Mouse (Mus musculus) CH12.LX (cell line): ENCODE measurements around the gene Faxc. TPM values are rescaled to one million over a fixed set of nuclear protein-coding genes. Genes with fewer than 3 reads are reported as not detected.

ENCODE experiments used
- DNase-seq: peaks from one replicate; pipeline ENCODE4 v3.0.0-alpha.2; 2013; ENCODE audit errors: extremely low read depth
- H3K27ac ChIP-seq: 2 replicates; pipeline ENCODE4 v1.5.1; 2012; ENCODE audit warnings: low read depth, mild to moderate bottlenecking, control low read depth, moderate library complexity; ENCODE audit not compliant: insufficient read depth
- H3K27me3 ChIP-seq: replicated peaks from 2 replicates; pipeline ENCODE3; 2012; ENCODE audit warnings: inconsistent platforms
- H3K36me3 ChIP-seq, 2 experiments: replicated peaks in 1 of 2; 2 replicates each; pipeline versions ENCODE3 to v1.6.1; 2012; ENCODE audit warnings: inconsistent platforms in 1 of 2, low read length in 1 of 2, mild to moderate bottlenecking in 1 of 2, mixed read lengths in 1 of 2, moderate library complexity in 1 of 2; ENCODE audit not compliant: control insufficient read depth in 1 of 2, insufficient read depth in 1 of 2
- H3K4me1 ChIP-seq, 2 experiments: 2 replicates each; pipeline ENCODE4 v1.6.1; 2012; ENCODE audit warnings: inconsistent platforms in 1 of 2, moderate library complexity in 1 of 2; ENCODE audit not compliant: insufficient read depth in 2 of 2, control insufficient read depth in 1 of 2
- H3K4me2 ChIP-seq: 2 replicates; pipeline ENCODE4 v1.6.1; 2012; ENCODE audit warnings: low read depth, mild to moderate bottlenecking, control low read depth; ENCODE audit not compliant: poor library complexity, insufficient read depth, severe bottlenecking
- H3K4me3 ChIP-seq, 3 experiments: fragments of 150-350 bp in 1 of 3; sonication (generic) in 1 of 3; replicated peaks in 1 of 3; 2 replicates each; pipeline versions ENCODE3 to v1.5.1; 2011 to 2012; ENCODE audit warnings: low read depth in 2 of 3, low read length in 2 of 3, mild to moderate bottlenecking in 2 of 3, moderate library complexity in 2 of 3, control low read depth in 1 of 3, improper control_type of control experiment in 1 of 3, inconsistent platforms in 1 of 3, mixed read lengths in 1 of 3; ENCODE audit not compliant: poor library complexity in 1 of 3
- H3K79me2 ChIP-seq: replicated peaks from 2 replicates; pipeline ENCODE4 v1.6.1; 2012; ENCODE audit warnings: mild to moderate bottlenecking, moderate library complexity; ENCODE audit not compliant: control insufficient read depth, poor library complexity, insufficient read depth, severe bottlenecking; ENCODE audit errors: extremely low read depth
- H3K9ac ChIP-seq: 2 replicates; pipeline ENCODE4 v1.6.1; 2012; ENCODE audit warnings: low read depth, mild to moderate bottlenecking, control low read depth, moderate library complexity; ENCODE audit not compliant: insufficient read depth
- H3K9me3 ChIP-seq: replicated peaks from 2 replicates; pipeline ENCODE3; 2012; ENCODE audit warnings: low read length, inconsistent platforms, mixed read lengths
- BHLHE40 ChIP-seq: IDR thresholded peaks from 2 replicates; pipeline ENCODE4 v1.6.1; 2011; ENCODE audit warnings: mild to moderate bottlenecking, low read depth, low read length, improper control_type of control experiment
- CHD2 ChIP-seq: IDR thresholded peaks from 2 replicates; pipeline ENCODE4 v1.6.1; 2011; ENCODE audit warnings: low read length, improper control_type of control experiment
- CTCF ChIP-seq, 2 experiments: IDR thresholded peaks in 1 of 2; conservative IDR thresholded peaks in 1 of 2; 2 replicates each; pipeline ENCODE4 v1.5.1; 2011 to 2012; ENCODE audit warnings: low read depth in 2 of 2, low read length in 2 of 2, improper control_type of control experiment in 1 of 2, inconsistent platforms in 1 of 2, mild to moderate bottlenecking in 1 of 2, moderate library complexity in 1 of 2
- IRF4 ChIP-seq: IDR thresholded peaks from 2 replicates; pipeline ENCODE4 v1.6.1; 2014; ENCODE audit warnings: low read depth, mild to moderate bottlenecking, inconsistent platforms, low read length, improper control_type of control experiment
- JUN ChIP-seq: IDR thresholded peaks from 2 replicates; pipeline ENCODE4 v1.6.1; 2011; ENCODE audit warnings: low read depth, mild to moderate bottlenecking, low read length, improper control_type of control experiment, moderate library complexity; ENCODE audit not compliant: insufficient read depth
- KAT2A ChIP-seq: IDR thresholded peaks from 2 replicates; pipeline ENCODE4 v1.6.1; 2012; ENCODE audit warnings: low read length, improper control_type of control experiment, inconsistent platforms; ENCODE audit not compliant: insufficient replicate concordance
- MAFK ChIP-seq: IDR thresholded peaks from 2 replicates; pipeline ENCODE4 v1.6.1; 2011; ENCODE audit warnings: low read length, improper control_type of control experiment; ENCODE audit not compliant: insufficient replicate concordance
- MAX ChIP-seq: IDR thresholded peaks from 2 replicates; pipeline ENCODE4 v1.6.1; 2011; ENCODE audit warnings: low read length, improper control_type of control experiment
- MEF2A ChIP-seq: IDR thresholded peaks from 2 replicates; pipeline ENCODE4 v1.6.1; 2014; ENCODE audit warnings: low read depth, mild to moderate bottlenecking, inconsistent platforms, low read length, improper control_type of control experiment, borderline replicate concordance
- NELFE ChIP-seq: IDR thresholded peaks from 2 replicates; pipeline ENCODE4 v1.6.1; 2011; ENCODE audit warnings: low read depth, low read length, improper control_type of control experiment
- POLR2A ChIP-seq: IDR thresholded peaks from 2 replicates; pipeline ENCODE4 v1.6.1; 2011; ENCODE audit warnings: low read depth, mild to moderate bottlenecking, improper control_type of control experiment, low read length
- POLR2AphosphoS2 ChIP-seq: IDR thresholded peaks from 2 replicates; pipeline ENCODE4 v1.6.1; 2011; ENCODE audit warnings: low read depth, low read length, improper control_type of control experiment
- RAD21 ChIP-seq: IDR thresholded peaks from 2 replicates; pipeline ENCODE4 v1.6.1; 2011; ENCODE audit warnings: low read depth, mild to moderate bottlenecking, low read length, improper control_type of control experiment, moderate library complexity
- RCOR1 ChIP-seq: conservative IDR thresholded peaks from 2 replicates; pipeline ENCODE4 v1.6.1; 2012; ENCODE audit warnings: low read depth, mild to moderate bottlenecking, inconsistent platforms, low read length, improper control_type of control experiment
- SIN3A ChIP-seq: IDR thresholded peaks from 2 replicates; pipeline ENCODE4 v1.6.1; 2012; ENCODE audit warnings: low read length, improper control_type of control experiment, inconsistent platforms
- SMC3 ChIP-seq: IDR thresholded peaks from 2 replicates; pipeline ENCODE4 v1.6.1; 2011; ENCODE audit warnings: low read depth, low read length, improper control_type of control experiment
- USF1 ChIP-seq: IDR thresholded peaks from 2 replicates; pipeline ENCODE4 v1.6.1; 2014; ENCODE audit warnings: low read depth, mild to moderate bottlenecking, inconsistent platforms, low read length, improper control_type of control experiment
- USF2 ChIP-seq: conservative IDR thresholded peaks from 2 replicates; pipeline ENCODE4 v1.6.1; 2011; ENCODE audit warnings: low read depth, low read length, improper control_type of control experiment
- ZMIZ1 ChIP-seq: IDR thresholded peaks from 2 replicates; pipeline ENCODE4 v1.6.1; 2012; ENCODE audit warnings: low read depth, mild to moderate bottlenecking, inconsistent platforms, low read length, improper control_type of control experiment
- ZNF384 ChIP-seq: IDR thresholded peaks from 2 replicates; pipeline ENCODE4 v1.6.1; 2012; ENCODE audit warnings: low read depth, low read length, improper control_type of control experiment, inconsistent platforms
- dilution Hi-C: fragments of 300-500 bp; cut with MboI; formaldehyde crosslinking; loops from 2 replicates; pipeline ENCODE4 v1.14.3; 2020; ENCODE audit warnings: low sequenced_read_pairs; ENCODE audit not compliant: extremely low pct_unique_long_range_greater_than_20kb, extremely low pct_ligation_motif_present
- in situ Hi-C: fragments of 300-500 bp; cut with MboI; formaldehyde crosslinking; loops from 3 replicates; pipeline ENCODE4 v1.14.3; 2019; ENCODE audit warnings: low sequenced_read_pairs, low pct_ligation_motif_present, low pct_unique_long_range_greater_than_20kb, mixed read lengths
- polyA plus RNA-seq: library from polyadenylated mRNA; unstranded; fragments of >175 nt; gene quantifications from 2 replicates; pipeline ENCODE4 v1.2.1, GENCODE M21; 2012; ENCODE audit warnings: low read depth; ENCODE audit not compliant: insufficient read length
- total RNA-seq, 2 experiments: library from RNA; depleted of rRNA; stranded (reverse); fragments of 300-350 nt in 1 of 2; fragments of >200 nt in 1 of 2; gene quantifications; 2 replicates each; pipeline ENCODE4 v1.2.3; 2012 to 2014

Faxc gene
- total and polyA plus RNA-seq, 3 experiments: 0.16 to 1.7 (median 0.37) TPM

- TF ChIP-seq BHLHE40 (no peak), ZNF384 (no peak; the same call in 1 of the 2 replicates), JUN (no peak), CTCF (conservative IDR thresholded peaks at IDR 0.05 in 1 of 2, IDR thresholded peaks at IDR 0.05 in 1 of 2; ENCODE audit: low read depth in 2 of 2, low read length in 2 of 2) (peak; percentile 56 to 91; a peak in 3 of 4 replicates), USF1 (no peak), IRF4 (no peak), NELFE (peak; percentile 36), RAD21 (peak; percentile 88)
These were observed 20.3 kb downstream of the Faxc start (continued) for GRCm38 (mm10) chr4:21951444-21951843.

DNA sequence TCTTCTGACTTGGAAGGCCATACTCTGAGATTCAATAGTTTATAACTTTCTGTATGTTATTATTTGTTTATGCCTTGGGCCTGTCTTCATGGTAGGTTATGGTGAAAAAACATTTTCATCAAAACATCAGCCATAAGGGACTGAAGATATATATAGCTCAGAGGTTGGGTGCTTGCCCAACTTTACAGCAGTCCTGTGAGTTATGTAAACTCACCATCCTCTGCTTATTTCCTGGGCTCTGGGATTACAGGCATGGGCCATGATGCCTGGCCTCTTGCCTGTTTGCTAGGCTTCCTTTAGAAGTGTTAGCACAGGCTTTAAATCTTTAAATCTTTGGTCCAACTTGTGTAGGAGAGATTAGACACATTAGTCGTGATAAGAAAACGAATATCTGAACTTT lies 21.1 kb downstream of the Faxc start:
- Histone ChIP-seq H3K4me2 (no peak overlapping the region), H3K4me3 (no peak overlapping the region), H3K9me3 (no peaks in the 10 kb centered on the region), H3K9ac (no peak overlapping the region), H3K79me2 (no peaks in the 10 kb centered on the region), H3K27me3 (no peaks in the 10 kb centered on the region), H3K36me3 (no peaks in the 10 kb centered on the region), H3K27ac (no peak overlapping the region), H3K4me1 (peaks cover 0 to 25% of the 10 kb centered on the region in 2 experiments; a peak in 2 of 4 replicates)
- TF ChIP-seq MEF2A: no peak
- TF ChIP-seq CHD2: no peak
- no peak for TF ChIP-seq MAFK
- TF ChIP-seq USF2: no peak
- no peak for TF ChIP-seq POLR2A
- TF ChIP-seq POLR2AphosphoS2: no peak
- TF ChIP-seq NELFE: no peak
- no peak for TF ChIP-seq RCOR1
- no peak for TF ChIP-seq JUN
- TF ChIP-seq KAT2A: no peak
- no peak for TF ChIP-seq MAX
- TF ChIP-seq SIN3A: no peak
- DNase-seq: no peak
- in situ Hi-C loops (loop anchor here (10.0 kb wide), 1 partner anchor 107 kb away; the partner anchor contains the start of gene Pnisr), dilution Hi-C loops (no loop called here)

DNA sequence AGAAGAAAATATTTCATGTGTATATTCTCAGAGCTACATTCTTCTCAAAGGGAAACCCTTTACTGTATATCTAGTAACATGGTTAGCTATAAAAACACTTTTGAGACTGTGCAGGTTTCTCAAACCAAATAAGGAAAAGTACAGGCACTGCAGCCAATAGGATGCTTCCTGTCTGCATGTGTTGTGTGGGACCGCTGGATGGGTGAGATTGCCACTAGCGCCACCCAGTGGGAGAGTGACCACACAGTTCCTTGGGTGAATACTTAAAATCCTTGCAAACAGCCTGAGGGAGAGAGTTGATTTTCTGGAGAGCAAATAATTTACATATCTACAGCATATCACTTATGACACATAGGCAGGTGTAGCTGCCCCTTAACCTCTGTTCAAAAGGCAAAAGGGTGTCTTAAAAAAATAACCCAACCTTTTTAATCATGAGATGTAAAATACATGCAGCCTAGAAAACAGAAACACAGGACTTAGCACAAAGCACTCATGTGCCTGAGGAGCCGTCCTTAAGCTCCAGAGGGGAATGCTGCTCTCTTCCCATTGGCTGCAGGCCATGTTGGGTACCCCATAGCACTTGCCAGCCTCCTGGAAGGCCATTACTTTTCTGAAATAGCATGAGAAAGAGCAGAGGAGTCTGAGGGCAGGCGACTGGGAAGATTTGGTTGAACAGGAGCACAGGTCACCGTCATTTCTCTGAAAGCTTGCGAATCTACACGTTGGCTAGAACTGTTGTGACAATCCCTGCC lies 26.6 kb downstream of the Faxc start:
- H3K36me3 ChIP-seq: no peaks in the 10 kb centered on the region
- no peak overlapping the region for H3K4me2 ChIP-seq
- peak; percentile 78 for DNase-seq
- dilution Hi-C loops (no loop called here), in situ Hi-C loops (loop anchor here (10.0 kb wide), 1 partner anchor 113 kb away; the partner anchor contains the start of gene Pnisr)
- no peak overlapping the region for H3K4me3 ChIP-seq
- H3K4me1 ChIP-seq: peaks cover 0 to 17% of the 10 kb centered on the region in 2 experiments; a peak in 2 of 4 replicates
- no peak overlapping the region for H3K9ac ChIP-seq
- H3K9me3 ChIP-seq: no peaks in the 10 kb centered on the region
- H3K27ac ChIP-seq: no peak overlapping the region
- peak; percentile 74 for TF ChIP-seq RAD21
- no peak for TF ChIP-seq SIN3A
- TF ChIP-seq SMC3: peak; percentile 73
- TF ChIP-seq BHLHE40: no peak
- TF ChIP-seq ZMIZ1: no peak
- peak; percentile 64 to 86 for TF ChIP-seq CTCF (conservative IDR thresholded peaks at IDR 0.05 in 1 of 2, IDR thresholded peaks at IDR 0.05 in 1 of 2; ENCODE audit: low read depth in 2 of 2, low read length in 2 of 2)
- no peaks in the 10 kb centered on the region for H3K79me2 ChIP-seq
- no peaks in the 10 kb centered on the region for H3K27me3 ChIP-seq
